Mouse (Mus musculus): ENCODE results near the gene Cuedc1.

The Cuedc1 gene

DNA sequence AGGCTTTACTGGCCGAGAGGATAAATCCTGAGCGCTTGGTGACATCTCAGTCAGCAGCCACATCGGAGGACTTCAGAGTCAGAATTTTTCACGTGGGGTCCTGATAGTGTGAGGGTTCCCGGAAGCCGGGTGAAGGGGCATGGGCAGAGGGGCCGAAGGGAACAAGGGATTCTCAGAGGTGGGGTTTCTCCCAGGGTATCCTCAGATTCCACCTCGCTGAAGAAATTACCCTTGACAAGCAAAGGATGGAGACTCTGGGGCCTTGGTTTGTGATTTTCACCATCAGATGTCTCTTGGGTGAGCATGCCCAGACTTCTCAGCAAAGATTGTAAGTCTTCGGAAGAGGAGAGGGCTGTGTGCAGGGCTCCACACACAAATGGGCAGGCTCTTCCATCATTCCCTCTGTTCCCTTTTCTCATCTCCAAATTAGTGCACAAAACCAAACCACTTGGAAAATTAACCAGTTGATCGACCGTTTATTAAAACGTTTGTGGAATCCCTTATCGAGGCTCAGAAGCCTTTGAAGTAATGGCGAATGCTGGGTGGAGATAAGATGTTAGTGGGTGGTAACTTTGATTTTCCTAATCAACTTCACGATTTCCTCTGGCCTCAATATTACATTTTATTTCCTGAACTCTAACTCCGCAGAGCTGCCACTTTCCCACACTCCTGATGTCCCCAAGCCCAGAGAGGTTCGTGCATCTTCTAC, at the start of gene Cuedc1:
Gene Cuedc1 (plus strand): TSS at position 38 of the 709 bp plus-strand sequence.
- DNase-seq (ENCODE audit: low spot score in 2 of 2) = no peak

DNA sequence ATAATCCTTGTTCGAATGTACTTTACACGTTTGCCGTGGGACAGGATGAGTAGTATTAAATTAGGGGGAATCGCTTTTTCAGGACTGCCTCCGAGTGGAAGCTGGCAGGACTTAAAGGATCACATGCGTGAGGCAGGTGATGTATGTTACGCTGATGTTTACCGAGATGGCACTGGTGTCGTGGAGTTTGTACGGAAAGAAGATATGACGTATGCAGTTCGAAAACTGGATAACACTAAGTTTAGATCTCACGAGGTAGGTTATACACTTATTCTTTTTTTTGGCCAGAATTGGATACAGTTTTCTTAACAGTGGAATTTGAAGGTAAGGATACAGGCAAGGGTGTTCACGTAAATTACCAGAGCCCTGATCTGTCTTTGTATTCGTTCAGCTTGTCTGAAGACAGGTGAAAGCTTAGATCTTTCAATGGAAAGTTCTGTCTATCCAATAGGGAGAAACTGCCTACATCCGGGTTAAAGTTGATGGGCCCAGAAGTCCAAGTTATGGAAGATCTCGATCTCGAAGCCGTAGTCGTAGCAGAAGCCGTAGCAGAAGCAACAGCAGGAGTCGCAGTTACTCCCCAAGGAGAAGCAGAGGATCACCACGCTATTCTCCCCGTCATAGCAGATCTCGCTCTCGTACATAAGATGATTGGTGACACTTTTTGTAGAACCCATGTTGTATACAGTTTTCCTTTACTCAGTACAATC, 48.7 kb upstream of the Cuedc1 start:
- DNase-seq (ENCODE audit: low spot score in 2 of 2) = peak in 1 of 2 experiments; percentile 13

DNA sequence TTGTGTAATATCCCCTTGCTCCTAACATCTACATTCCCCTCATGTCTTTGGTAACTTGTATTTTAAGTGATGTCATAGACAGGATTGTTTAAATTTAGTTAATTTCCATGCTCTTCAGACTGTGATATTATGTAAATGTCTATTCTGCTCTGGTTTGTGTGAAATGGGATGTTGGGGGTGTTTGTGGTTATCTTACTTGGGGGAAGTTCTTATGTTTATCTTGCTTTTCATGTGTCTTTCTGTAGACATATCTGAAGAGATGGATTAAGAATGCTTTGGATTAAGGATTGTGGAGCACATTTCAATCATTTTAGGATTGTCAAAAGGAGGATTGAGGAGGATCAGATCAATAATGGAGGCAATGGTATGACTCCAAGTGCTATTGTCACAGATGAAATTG, 48.1 kb upstream of the Cuedc1 start:
- peak in 1 of 2 experiments; percentile 13 for DNase-seq (ENCODE audit: low spot score in 2 of 2)

DNA sequence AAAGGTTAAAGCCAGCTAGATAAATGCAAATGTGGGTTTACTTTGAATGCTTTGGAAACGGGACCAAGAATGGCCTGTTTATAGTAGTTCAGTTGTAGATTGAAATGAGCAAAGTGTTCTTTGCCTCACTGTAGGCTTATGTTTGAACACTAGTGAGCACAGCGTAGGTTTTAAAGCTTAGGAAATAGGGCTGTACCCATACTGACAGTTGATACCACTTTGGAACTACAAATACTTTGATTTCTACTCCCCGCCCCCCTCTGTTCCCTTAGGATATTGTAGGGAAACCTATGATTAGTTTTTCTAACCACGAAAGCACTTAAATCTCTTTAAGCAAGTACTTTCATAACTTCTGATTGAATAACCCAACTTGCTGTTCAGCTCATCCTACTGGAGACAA, 45.2 kb upstream of the Cuedc1 start:
- DNase-seq (ENCODE audit: low spot score in 2 of 2) = no peak

DNA sequence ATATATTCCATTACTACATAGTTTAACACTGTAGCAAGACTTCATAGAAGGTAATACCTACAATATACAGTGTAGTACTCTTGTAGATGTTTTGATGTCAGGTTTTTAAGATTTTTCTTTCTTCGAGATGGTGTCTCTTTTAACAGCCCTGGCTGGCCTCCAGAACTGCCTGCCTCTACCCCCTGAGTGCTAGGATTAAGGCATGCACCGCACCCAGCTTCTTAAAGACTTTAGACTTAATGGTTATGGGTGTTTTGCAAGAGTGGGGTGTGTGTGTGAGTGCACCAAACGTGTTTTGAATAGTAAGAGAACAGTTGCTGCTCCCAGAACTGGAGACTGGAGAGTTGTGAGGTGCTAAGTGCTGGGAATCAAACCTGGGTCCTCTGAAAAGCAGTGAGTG, 44.0 kb upstream of the Cuedc1 start:
- DNase-seq (ENCODE audit: low spot score in 2 of 2) = no peak

DNA sequence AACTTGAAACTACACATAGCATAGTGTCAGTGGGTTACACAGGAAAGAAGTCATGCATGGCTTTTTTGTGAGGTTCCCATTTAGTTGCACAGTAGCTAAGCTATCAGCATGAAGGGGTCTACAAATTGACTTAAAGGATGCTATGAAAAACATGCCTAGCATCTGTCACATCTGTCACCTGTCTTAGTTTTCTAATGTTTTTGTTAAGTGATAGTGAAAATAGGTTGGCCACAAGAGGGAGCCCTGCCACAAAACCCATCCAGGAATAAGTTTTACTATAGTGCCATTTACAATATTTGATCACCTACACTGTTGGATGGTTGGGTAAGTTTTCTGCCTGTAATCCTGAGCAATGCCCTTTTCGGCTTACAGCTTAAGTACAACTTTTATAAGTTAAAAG, 43.3 kb upstream of the Cuedc1 start:
- DNase-seq (ENCODE audit: low spot score in 2 of 2) = peak; percentile 25 to 52

DNA sequence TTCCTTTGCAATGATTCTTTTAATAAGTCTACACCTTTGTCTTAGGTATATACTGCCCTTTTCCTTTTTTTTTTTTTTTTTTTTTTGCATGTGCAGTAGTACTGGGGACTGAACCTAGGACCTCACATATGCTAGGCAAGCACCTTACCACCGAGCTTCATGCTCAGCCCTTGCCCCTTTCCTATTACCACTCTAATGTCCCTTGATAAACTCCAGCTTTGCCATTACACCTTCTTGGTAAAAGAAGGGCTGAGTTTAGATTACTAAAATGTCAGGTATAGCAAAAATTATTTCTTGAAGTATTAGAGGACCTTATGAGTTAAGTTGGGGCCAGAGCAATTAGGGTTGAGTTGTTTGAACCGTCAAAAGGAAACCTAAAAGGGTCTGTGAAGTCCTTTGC, 42.1 kb upstream of the Cuedc1 start:
- DNase-seq (ENCODE audit: low spot score in 2 of 2) = no peak

DNA sequence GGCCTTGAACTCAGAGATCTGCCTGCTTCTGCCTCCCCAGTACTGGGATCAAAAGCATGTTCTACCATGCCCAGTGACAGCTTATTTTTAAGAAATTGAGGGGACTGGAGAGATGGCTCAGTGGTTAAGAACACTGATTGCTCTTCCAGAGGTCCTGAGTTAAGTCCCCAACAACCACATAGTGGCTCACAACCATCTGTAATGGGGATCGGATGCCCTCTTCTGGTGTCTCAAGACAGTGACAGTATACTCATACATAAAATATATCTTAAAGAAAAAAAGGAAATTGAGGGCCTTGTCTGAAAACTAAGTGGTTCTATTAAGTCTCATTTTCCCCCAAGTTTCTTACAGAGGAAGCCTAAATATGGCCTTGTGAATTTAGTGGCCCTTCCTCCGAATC, 40.1 kb upstream of the Cuedc1 start:
- no peak for DNase-seq (ENCODE audit: low spot score in 2 of 2)

DNA sequence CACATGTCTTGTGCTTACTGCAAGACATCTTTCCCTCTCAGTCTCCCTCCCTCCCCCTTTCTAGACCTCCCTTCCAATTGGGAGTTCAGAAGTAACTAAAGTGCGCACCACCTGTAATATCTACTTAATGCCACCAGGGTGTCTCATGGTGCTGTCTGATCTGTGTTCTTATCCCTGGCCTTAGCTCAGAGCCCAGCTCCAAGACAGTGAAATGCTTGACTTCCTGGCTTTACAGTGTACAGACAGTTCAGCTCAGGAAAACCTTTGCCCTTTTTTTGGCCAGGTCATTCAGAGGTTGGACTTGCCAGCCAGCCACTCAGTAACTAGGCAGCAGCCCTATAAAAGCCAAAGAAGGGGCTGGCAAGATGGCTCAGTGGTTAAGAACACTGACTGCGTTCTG, 38.7 kb upstream of the Cuedc1 start:
- peak in 1 of 2 experiments; percentile 11 for DNase-seq (ENCODE audit: low spot score in 2 of 2)

DNA sequence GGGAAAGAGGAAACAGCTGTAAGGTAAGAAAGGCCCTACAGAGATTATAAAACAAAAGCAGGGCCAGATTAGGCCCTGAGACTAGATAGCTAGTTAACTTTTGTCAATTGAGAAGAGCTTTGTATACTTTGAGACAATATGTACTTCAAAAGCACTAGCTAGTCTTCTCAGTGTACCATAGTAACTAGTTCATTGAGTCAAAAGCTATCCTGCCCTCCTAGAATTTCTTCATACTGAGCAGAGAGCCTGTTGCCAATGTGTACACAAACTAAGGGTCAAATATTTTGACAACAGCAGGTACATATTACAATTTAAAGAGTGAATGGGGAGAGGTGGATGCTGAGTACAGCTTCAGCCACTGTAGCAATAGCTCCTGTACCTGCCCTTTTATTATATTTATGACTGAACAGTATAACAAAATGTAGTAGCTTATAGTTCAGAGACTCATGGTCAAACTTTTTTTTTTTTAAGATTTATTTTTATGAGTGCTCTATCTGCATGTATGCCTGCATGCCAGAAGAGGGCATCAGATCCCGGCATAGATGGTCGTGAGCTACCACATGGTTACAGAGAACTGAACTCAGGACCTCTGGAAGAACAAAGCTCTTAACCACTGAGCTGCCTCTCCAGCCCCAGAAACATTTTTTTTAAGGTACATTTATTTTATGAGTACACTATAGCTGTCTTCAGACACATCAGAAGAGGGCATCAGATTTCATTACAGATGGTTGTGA, 35.8 kb upstream of the Cuedc1 start:
- DNase-seq (ENCODE audit: low spot score in 2 of 2) = peak in 1 of 2 experiments; percentile 39

DNA sequence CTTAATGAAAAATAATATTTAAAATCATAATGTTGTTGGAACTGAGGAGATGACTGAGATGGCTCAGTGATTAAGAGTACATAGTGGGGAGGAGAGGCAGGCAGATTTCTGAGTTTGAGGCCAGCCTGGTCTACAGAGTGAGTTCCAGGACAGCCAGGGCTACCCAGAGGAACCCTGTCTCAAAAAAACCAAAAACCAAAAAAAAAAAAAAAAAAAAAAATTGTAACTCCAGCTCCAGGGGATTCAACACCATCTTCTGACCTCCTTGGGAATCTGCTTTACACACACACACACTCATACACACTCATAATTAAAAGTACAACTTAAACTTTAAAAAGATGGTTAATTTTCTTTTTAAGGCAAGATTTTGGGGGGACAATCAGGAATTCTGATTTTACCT, 32.1 kb upstream of the Cuedc1 start:
- no peak for DNase-seq (ENCODE audit: low spot score in 2 of 2)

DNA sequence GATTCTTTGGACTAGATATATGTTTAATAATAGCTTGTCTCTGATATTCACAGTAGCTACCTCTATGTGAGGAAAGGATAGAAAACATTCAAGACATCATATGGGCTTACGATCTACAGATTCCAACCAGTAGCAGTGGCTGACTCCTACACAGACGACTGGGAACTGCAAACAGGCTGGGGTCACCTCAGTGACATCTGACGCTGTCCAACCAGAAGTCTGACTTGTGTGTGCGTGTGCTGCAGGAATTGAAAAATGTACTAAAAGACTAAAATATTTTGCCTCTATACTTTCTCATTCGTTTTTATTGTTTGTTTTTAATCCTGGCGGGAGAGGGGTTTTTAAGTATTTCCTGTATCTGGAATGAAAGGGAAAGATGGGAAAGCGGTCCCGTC, 30.7 kb upstream of the Cuedc1 start:
- DNase-seq (ENCODE audit: low spot score in 2 of 2) = no peak

DNA sequence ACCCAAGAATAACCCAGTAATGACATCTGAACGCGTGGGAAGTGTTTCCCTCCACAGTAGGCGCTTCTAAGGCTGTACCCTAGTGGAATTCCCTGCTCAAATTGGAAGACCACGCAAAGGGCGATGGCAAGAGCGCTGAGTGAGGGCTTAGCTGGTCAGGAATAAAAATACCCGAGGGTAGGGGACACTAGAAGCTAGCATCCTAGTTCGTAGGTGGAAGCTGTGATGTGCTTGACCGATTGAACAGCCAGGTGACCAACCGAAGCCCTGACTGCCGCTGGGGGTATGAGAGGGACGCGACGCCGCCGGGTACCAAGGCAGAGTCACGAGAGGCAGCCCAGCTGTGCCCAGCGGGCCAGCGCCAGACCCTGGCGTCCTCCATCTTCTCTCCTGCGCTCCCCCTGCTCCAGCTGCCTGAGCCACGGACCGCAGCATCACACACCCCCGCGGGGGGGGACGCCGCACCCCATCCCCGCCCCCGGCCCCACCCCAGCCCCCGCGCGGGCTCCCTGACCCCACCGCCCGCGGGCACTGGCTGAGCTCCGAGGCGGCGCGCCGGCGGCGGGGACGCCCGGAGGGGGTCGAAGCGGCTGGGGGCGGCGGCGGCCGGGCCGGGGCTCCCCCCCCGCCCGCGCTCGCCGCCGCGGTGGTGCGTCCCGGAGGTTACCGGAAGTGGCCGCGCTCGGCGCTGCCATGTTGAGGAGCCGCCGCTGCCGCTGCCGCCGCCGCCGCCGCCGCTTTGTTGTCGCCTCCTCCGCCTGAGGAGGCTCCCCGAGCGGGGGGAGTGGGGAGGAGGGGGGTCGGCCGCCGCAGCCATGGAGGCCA, 30.1 kb upstream of the Cuedc1 start, which contains the start of gene Vezf1:
Gene Vezf1 (plus strand): TSS at position 694 of the 825 bp plus-strand sequence.
- peak; percentile 71 to 73 for DNase-seq (ENCODE audit: low spot score in 2 of 2)

DNA sequence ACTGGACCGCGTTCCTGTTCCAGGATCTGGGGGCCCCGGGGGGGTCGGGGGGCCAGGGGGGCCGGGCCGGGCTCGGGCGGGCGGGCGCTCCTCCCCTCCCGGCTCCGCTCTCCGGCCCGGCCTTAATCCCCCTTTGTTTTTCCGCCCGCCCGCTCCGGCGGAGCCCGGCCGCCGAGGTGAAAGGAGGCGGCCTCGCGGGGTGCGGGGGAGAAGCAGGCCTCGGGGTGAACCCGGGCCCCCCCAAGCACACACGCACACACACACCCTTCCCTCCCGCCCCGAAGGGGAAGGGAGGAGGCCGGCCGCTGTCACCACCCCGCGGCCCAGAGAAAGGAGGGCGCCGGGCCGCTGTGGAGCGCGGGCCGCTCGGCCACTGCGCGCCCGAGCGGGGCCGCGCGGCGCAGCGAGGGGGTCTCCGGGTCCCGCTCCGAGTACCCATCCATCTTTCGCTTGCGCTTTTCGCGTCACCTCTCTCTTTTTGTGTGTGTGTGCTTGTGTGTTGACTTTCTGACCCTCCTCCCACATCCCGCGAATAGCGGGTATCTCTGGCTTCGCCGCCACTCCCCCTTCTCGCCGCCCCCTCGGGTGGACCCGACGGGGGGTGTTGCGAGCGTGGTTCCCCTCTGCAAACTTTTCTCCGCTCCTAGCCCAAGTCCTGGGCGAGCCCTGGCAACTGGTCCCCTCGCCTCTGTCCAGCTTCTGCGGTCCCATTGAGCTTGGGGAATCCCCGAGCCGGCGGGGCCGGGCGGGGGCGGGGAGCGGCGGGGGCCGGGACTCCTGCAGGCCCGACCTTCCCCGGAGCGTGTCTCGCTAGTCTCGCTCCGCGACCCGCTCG, 29.2 kb upstream of the Cuedc1 start:
- DNase-seq (ENCODE audit: low spot score in 2 of 2) = peak; percentile 71 to 73

DNA sequence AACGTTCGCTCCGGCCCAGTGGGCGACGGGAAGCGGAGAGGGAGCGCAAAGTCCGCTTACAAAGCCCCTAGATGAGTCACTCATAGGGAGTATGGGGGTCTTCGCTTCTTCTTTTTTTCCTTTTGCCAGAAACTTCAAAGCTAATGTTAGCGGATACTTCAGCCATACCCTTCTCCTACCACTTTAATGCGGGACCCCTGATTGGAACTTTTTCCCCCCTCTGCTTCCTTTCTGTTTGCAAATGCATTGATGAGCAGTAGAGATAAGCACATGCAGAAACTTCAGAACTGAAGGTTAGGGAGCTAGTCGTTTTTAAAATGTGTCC, 28.6 kb upstream of the Cuedc1 start:
- DNase-seq (ENCODE audit: low spot score in 2 of 2) = no peak

DNA sequence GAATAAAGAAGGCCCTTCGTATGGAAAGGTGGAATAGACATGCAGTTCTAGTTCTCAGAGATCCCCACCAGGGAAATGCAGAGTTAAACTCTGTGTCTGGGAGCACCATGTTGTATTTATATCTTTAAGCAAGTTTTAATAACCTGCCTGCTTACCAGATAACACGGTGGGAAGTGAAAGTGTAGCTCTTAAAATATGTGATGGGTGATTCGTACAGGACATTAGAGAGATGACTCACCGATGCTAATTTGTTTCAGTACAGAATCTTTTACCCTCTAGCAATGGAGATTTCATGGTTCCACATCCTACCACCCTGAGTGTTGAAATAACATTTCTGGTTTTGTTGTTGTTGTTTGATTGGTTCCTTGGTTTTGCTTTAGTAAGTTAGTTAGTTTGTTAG, 27.5 kb upstream of the Cuedc1 start:
- DNase-seq (ENCODE audit: low spot score in 2 of 2) = no peak

DNA sequence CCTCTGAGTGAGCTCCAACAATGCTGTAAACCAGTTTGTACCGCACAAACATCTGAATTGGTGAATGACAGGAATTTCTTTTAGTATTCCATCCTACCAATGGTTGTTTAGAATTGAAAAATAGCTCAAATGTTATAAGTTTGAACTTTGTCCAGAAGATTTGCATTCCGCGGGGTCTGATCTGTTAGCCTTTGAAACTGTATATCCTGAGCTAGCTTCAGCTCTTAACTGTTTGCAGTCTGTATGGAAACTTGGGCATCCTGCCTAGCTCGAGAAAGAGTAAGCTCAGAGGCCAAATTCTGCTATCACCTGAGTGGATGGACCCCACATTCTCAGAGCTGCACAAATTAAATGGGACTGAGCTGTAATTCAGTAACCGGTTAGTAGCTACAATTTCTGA, 26.7 kb upstream of the Cuedc1 start:
- DNase-seq (ENCODE audit: low spot score in 2 of 2) = no peak

DNA sequence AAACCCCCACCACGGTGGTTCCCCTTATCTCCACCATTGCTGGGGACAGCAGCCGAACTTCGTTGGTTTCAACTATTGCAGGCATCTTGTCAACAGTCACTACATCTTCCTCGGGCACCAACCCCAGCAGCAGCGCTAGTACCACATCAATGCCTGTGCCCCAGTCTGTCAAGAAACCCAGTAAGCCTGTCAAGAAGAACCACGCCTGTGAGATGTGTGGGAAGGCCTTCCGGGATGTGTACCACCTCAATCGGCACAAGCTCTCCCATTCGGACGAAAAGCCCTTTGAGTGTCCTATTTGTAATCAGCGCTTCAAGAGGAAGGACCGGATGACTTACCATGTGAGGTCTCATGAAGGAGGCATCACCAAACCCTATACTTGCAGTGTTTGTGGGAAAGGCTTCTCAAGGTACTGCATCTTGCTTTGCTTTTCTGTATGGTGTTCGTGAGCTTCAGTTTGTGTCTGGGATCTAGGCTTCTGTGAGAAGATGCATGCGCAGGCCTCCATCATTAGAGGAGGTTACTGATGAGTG, 24.4 kb upstream of the Cuedc1 start:
- no peak for DNase-seq (ENCODE audit: low spot score in 2 of 2)

DNA sequence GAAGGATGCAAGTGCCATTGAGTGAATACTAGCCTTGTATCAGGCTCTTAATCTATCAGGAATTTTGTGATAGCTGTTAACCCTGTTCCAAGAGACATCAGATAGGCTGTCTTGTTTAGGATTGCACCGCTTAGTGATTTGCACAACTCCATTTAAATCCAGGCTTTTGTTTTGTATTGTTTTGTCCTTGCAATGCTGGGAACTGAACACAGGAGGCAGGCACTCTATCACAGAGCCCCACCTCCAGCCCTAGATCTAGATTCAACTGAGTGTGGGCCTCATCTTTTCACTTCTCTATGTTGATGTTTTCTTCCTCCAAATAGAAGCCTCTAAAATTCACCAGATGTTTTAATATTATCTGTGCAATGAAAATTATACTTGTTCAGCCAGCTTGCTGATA, 22.2 kb upstream of the Cuedc1 start:
- DNase-seq (ENCODE audit: low spot score in 2 of 2) = no peak

DNA sequence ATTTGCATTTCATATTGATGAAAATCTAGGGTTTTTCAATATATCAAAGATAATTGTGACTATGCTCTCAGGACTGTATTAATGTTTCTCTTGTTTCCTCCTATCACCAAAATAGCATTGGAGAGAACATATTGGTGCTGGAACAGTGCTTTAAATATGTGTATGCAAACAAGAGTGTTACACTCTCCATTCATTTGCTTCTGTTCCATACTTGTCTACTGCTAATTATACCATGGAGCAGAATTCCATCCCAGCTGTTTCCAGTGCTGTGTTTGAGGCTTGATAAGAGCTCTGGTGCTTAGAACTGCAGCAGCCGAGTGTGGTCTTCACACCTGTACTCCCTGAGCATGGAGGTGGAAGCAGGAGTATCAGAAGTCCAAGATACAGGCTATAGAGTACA, 21.5 kb upstream of the Cuedc1 start:
- DNase-seq (ENCODE audit: low spot score in 2 of 2) = no peak

DNA sequence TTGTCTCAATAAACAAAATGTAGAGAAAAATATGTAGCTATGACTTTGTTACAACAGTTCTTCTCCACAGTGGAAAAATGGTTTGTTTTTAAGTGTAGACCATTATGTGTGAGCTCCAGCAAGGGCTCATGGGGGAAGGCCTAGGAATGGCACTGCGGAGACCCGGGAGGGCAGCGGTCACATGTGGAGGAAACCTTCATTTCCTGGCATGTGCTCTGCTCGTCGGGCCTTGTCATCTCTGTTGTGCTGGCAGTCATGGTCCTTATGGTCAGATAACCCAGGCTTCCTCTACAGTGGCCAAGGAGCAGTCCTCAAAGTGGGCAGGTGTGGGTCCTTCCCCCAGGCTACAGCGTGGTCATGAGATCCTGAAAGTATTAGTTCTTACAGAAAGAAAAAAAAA, 14.2 kb upstream of the Cuedc1 start:
- no peak for DNase-seq (ENCODE audit: low spot score in 2 of 2)

All from spleen, postnatal 36 days (tissue).